Mouse (Mus musculus) gastrocnemius, postnatal 10 days (tissue): ENCODE measurements around the gene Gm29735. TPM values are rescaled to one million over a fixed set of nuclear protein-coding genes. Genes with fewer than 3 reads are reported as not detected.
"Not testable (repeated sequence)": the region's sequence is repeated elsewhere in the genome, so short reads cannot be mapped to it uniquely, and the experiment has no call there.

Experiments
- DNase-seq: peaks from one replicate; pipeline ENCODE4 v3.0.0; 2021; ENCODE audit warnings: mixed read lengths
- total RNA-seq, 2 experiments: library from RNA; stranded (reverse); gene quantifications; 2 replicates each; pipeline ENCODE4 v1.2.3; 2021

The Gm29735 gene
- total RNA-seq, 2 experiments from 2014 or later: not detected

DNA sequence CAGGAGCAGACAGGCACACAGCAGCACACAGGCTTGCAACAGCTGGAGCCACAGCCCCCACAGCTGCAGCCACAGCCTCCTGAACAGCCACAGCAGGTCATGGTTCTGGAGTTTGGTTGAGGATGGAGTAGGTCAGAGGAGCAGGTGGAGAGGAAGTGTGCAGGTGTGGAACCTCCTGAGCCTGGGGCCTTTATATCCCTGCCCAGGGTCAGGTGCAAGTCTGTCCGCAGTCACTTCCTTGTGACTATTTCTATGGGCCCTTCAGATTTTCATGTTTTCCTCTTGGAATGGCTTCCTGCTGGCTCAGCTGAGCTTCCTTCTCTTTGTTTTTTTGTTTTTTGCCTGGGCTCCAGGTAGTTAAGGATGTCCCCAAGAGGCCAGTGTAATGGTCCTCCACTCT, 36.3 kb downstream of the Gm29735 start, which contains the start of gene Gm45618:
Gene Gm45618, minus strand, starts transcription at position 101 of the 400 bp plus-strand sequence.
- not testable (repeated sequence) for DNase-seq

GRCm38 (mm10) chr7:142119632-142120031, 37.3 kb downstream of the Gm29735 start:
- DNase-seq: no peak

Other genes starting within 250 kb of the Gm29735 start
- gene Tollip, start 238.6 kb downstream of the Gm29735 start, total RNA-seq: 10 to 100 TPM; 28.9 to 29.3 TPM
- 1 to 10 TPM in 1 of 2 experiments, under 1 TPM in 1; 0.85 to 1.1 TPM for gene Brsk2, start 207.4 kb downstream of the Gm29735 start, total RNA-seq
- 10 to 100 TPM; 30.1 to 36.7 TPM for gene Mob2, start 96.0 kb downstream of the Gm29735 start, total RNA-seq
- 10 to 100 TPM; 16.8 to 17.3 TPM for gene Dusp8, start 61.3 kb downstream of the Gm29735 start, total RNA-seq
- gene Gm45618, start 36.4 kb downstream of the Gm29735 start, total RNA-seq: not detected
- gene Gm39115, start 21.1 kb downstream of the Gm29735 start, total RNA-seq: not detected
- not detected for gene Gm45337, start 12.5 kb downstream of the Gm29735 start, total RNA-seq
- not detected for gene Gm4553, start 8.6 kb upstream of the Gm29735 start, total RNA-seq
- not detected for gene Krtap5-2, start 18.9 kb upstream of the Gm29735 start, total RNA-seq
- gene Gm10153, start 33.3 kb upstream of the Gm29735 start, total RNA-seq: not detected
- gene Krtap5-3, start 44.3 kb upstream of the Gm29735 start, total RNA-seq: not detected
- not detected for gene Gm7579, start 54.7 kb upstream of the Gm29735 start, total RNA-seq
- not detected for gene Krtap5-5, start 72.9 kb upstream of the Gm29735 start, total RNA-seq
- not detected for gene Gm40460, start 84.0 kb upstream of the Gm29735 start, total RNA-seq
- not detected for gene Gm2431, start 101.2 kb upstream of the Gm29735 start, total RNA-seq
- not detected for gene Gm4559, start 117.2 kb upstream of the Gm29735 start, total RNA-seq
- not detected for gene Krtap5-1, start 140.0 kb upstream of the Gm29735 start, total RNA-seq
- gene Krtap5-4, start 146.4 kb upstream of the Gm29735 start, total RNA-seq: not detected
- 1 to 10 TPM; 3.3 to 4.8 TPM for gene Ifitm10, start 216.6 kb upstream of the Gm29735 start, total RNA-seq
- gene Gm49369, start 225.6 kb upstream of the Gm29735 start, total RNA-seq: 1 to 10 TPM in 1 of 2 experiments, not detected in 1; 1.0 TPM
- gene Ctsd, start 230.9 kb upstream of the Gm29735 start, total RNA-seq: 100 to 1,000 TPM; 249 to 254 TPM